Mouse (Mus musculus): ENCODE measurements around the gene Agr3.

DNA sequence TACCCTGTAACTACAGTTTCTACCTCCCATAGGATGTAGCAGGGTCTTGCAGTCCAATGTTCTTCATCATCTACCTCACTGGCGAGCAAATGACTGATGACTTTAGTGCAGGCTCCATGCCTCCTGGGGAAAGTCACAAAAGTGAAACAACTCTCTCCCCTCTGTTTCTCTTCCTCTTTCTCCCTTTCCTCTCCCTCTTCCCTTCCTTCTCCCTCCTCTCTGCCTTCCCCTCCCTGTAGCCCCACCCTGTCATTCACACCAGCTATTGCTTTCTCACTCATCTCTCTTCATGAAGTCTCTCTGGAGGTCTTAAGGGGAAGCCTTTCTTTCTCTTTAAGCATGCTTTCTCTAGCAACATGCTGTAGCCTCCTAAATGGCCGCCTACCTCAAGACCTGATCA lies 34.7 kb upstream of the Agr3 start:
- no peak for TF ChIP-seq CTCF (IDR thresholded peaks at IDR 0.05; ENCODE audit: borderline replicate concordance, extremely low read depth, insufficient read depth, insufficient read length)
- no peak for TF ChIP-seq POLR2A (IDR thresholded peaks at IDR 0.05; ENCODE audit: borderline replicate concordance, extremely low read depth, insufficient read depth, insufficient read length, poor library complexity, severe bottlenecking)
